In the genomic region with DNA sequence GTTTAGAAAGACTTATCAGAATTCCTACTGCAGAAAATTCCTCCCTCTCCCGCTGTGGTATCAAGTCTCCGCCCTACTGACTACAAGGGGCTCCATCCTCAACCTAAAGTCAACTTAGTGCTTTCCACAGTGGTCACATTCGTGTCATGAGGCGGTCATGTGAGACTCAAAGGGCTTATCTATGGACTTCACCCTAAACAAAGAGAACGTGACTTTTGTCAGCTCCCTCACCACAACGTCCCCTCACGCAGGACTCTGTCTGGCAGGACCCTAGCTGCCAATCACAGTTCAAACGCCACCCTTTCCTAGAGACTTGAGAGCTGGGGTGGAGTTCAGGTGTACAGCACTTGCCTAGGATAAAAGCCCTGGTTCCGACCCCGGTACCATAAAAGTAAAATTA, we compare ENCODE assay signal across 16 mouse cellular contexts.
"Had no signal": no experiment of that assay in that cellular context is flagged by ENCODE, and none has a peak within 500 bp of the region (broad histone marks: within the 10 kb centered on the region; RNA-seq: fewer than 3 reads in every experiment).

No protein-coding gene starts in this region.

- H3K4me3 ChIP-seq: limb, embryonic 15.5 days; megakaryocyte, embryonic 14.5 days; midbrain, embryonic 15.5 days; neural tube, embryonic 12.5 days had no signal

- H3K4me2 ChIP-seq: limb, embryonic 15.5 days; midbrain, embryonic 11.5 days; midbrain, embryonic 15.5 days; neural tube, embryonic 12.5 days had no signal

- H3K27ac ChIP-seq: limb, embryonic 15.5 days; midbrain, embryonic 15.5 days; neural tube, embryonic 12.5 days had no signal

- H3K27me3 ChIP-seq: limb, embryonic 15.5 days; megakaryocyte, embryonic 14.5 days; midbrain, embryonic 15.5 days; neural tube, embryonic 12.5 days had no signal

- H3K9ac ChIP-seq: limb, embryonic 15.5 days; midbrain, embryonic 15.5 days; neural tube, embryonic 12.5 days had no signal

- ATAC-seq: hindbrain, embryonic 16.5 days; inflammation-experienced regulatory T-cells, adult 6 months; lung, postnatal 0 days; midbrain, embryonic 15.5 days had no signal

- DNase-seq: kidney, adult 2 months; kidney, postnatal 25 days; layer of hippocampus, adult 9-11 months; layer of hippocampus, postnatal 36 days; lung, adult 2 months; lung, postnatal 36 days; thymus, adult 18-20 months; thymus, postnatal 14 days had no signal

- H3K9me3 ChIP-seq: limb, embryonic 15.5 days; megakaryocyte, embryonic 14.5 days; midbrain, embryonic 15.5 days; neural tube, embryonic 12.5 days had no signal
